Mouse (Mus musculus): Measurements from ENCODE around the gene Cdk6. TPM values are rescaled to one million over a fixed set of nuclear protein-coding genes. Genes with fewer than 3 reads are reported as not detected.
"Not testable (repeated sequence)": the region's sequence is repeated elsewhere in the genome, so short reads cannot be mapped to it uniquely, and the experiment has no call there.

Gene Cdk6
- polyA plus RNA-seq, 1 experiment from 2014 or later = 21.8 TPM

DNA sequence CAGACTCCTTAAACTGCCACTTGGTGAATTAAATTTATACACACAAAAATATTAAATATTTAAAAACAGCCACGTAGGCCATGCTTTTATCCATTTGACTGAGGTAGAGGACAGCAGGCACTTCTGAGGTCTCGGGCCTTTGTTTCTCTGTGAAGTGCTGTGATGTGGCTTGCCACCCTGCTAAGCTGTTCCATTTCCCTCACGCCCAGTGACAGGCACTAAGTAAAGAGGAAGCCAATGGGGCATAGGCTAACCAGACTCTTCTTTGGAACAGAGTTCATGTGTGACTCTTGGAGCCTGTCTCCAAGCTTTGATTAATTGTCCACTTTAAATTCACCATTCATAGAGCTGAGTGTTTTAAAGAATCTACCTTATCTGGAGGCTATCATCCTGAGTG, 79.5 kb downstream of the Cdk6 start:
- in situ Hi-C loops (cut with MboI; ENCODE audit: low pct_unique_long_range_greater_than_20kb) = no loop called here
- no peaks in the 10 kb centered on the region for H3K27me3 ChIP-seq
- ChIA-PET POLR2A (no interaction called here), CTCF (no interaction called here)
- no peak for ATAC-seq
- DNase-seq (ENCODE audit: low read depth, low spot score) = no peak
- no peak for TF ChIP-seq CTCF (IDR thresholded peaks at IDR 0.05)

DNA sequence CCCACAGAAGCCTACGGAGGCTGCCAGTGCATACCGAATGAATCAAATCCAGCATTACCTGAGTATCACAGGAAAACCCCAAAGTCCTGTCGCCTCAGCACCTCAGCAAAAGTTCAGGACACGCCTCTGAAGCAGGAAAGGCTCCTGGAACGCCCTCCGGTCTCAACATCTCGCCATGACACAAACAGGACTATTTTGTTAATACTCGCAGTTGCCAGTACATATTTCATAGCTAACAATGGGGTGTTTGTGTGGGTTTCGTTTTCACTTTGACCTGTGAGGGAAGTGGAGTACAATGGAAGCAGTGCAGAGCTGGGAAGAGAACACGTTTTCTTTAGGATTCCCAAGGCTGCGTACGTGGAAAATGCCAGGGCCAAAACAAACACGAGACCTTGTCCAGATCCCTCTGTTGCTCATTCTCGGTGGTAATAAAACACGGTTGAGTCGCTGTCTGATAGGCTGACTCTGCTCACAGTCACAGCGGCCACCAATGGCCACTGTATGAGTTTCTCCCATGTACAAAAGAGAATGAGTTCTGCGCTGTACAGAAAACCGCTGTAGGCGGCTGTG, 91.9 kb downstream of the Cdk6 start:
- in situ Hi-C loops (cut with MboI; ENCODE audit: low pct_unique_long_range_greater_than_20kb); POLR2A ChIA-PET; ATAC-seq; H3K27me3 ChIP-seq; CTCF ChIA-PET: not testable (repeated sequence)
- peak; percentile 24 for DNase-seq (ENCODE audit: low read depth, low spot score)

DNA sequence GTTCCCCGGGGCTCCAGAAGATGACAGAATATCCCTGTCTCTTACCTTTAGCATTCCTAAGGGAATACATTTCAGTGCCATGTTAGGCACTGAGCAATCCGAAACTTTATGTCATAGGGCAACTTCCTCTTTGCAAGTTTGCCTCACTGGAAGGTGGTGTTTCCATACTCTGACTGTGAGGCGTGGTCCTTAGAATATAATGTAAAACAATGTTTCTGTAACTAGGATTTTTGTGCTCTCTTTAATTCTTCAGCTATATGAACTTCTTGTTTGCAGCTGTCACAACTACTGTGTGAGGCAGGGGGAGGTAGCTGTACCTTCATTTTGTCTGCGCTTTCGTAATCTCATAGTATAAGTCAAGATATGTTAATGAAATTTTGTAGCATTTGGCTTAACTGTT, 92.8 kb downstream of the Cdk6 start:
- H3K27me3 ChIP-seq; DNase-seq (ENCODE audit: low read depth, low spot score); ATAC-seq; CTCF ChIA-PET; in situ Hi-C loops (cut with MboI; ENCODE audit: low pct_unique_long_range_greater_than_20kb); POLR2A ChIA-PET: not testable (repeated sequence)

DNA sequence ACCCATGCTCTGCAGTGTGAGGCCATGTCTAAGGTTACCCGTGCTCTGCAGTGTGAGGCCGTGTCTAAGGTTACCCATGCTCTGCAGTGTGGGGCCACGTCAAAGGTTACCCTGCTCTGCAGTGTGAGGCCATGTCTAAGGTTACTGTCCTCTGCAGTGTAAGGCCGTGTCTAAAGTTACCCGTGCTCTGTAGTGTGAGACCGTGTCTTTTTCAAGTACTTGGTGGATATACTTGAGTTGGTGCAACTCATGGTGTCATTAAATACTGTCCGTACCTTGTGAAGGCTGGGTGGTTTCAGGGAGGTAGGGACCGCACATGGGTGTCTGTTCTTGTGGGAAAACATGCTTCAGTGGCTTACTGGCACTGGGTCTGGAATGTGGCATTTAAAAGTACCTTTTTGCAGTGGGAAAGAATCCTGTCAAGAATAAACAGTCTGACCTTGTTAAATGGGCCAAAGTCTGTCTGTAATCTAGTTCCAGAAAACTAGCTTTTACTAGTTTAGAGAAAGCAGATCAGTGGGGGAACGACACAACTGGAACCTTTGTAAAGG, 97.2 kb downstream of the Cdk6 start:
- POLR2A ChIA-PET; in situ Hi-C loops (cut with MboI; ENCODE audit: low pct_unique_long_range_greater_than_20kb); CTCF ChIA-PET; H3K27me3 ChIP-seq: not testable (repeated sequence)
- DNase-seq (ENCODE audit: low read depth, low spot score) (peak; percentile 63), ATAC-seq (peak; percentile 83)

DNA sequence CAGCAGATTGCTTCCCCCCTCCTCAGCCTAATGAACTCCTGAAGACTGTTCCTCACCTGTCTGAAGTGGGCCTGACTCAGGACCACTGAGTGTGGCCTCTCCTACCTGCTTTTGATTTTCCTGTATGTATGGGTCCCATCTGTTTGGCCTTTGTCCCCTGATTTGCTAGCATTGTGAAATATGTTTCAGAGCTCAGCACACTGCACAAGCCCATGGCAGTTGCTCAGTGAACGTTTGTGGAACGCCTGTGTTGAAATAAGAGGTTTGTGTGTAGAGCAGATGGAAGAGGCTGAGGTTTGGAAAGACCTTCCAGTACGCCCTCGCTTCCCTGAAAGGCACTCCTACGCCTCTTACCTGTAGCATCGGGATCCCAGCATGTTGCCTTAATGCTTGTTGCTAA, 98.1 kb downstream of the Cdk6 start:
- in situ Hi-C loops (cut with MboI; ENCODE audit: low pct_unique_long_range_greater_than_20kb); POLR2A ChIA-PET; H3K27me3 ChIP-seq; DNase-seq (ENCODE audit: low read depth, low spot score); ATAC-seq; CTCF ChIA-PET: not testable (repeated sequence)

DNA sequence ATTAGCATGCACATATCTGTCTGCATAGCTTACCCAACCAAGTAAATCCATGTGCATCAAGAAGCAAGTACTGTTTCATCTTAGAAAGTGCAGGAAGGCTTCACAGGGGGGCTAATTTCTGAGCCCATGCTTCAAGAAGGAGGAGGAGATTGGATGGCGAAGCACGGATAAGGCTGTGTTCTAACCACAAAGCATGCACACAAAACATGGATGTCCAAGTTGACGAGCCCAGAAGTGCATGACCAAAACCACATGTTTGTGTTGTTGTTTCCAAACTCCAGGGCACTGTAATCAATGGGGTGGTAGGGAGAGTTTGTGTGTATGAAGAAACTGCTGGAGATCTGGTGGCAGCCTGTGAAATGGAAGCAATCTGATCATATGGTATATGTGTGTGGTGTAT, 101.2 kb downstream of the Cdk6 start:
- DNase-seq (ENCODE audit: low read depth, low spot score); POLR2A ChIA-PET; H3K27me3 ChIP-seq; ATAC-seq; CTCF ChIA-PET; in situ Hi-C loops (cut with MboI; ENCODE audit: low pct_unique_long_range_greater_than_20kb): not testable (repeated sequence)

DNA sequence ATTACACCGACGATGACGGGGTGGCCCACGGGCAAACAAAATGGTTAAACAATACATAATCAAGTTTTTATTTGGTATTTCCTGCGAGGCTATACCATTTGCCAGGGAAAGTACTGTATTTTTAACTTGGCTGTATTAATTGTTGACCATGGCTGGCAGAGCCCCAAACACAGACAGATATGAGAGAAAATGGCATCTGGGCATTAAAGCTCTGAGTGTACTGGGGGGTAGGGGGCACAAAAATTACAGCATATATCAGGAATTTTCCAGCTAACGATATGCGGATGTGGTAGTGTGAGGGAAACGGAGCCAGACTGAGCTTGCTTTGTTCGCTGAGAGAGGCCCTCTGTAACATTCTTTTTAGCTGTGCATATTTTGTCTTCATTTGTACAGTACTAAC, 109.9 kb downstream of the Cdk6 start:
- ATAC-seq; H3K27me3 ChIP-seq; DNase-seq (ENCODE audit: low read depth, low spot score); POLR2A ChIA-PET; in situ Hi-C loops (cut with MboI; ENCODE audit: low pct_unique_long_range_greater_than_20kb); CTCF ChIA-PET: not testable (repeated sequence)

DNA sequence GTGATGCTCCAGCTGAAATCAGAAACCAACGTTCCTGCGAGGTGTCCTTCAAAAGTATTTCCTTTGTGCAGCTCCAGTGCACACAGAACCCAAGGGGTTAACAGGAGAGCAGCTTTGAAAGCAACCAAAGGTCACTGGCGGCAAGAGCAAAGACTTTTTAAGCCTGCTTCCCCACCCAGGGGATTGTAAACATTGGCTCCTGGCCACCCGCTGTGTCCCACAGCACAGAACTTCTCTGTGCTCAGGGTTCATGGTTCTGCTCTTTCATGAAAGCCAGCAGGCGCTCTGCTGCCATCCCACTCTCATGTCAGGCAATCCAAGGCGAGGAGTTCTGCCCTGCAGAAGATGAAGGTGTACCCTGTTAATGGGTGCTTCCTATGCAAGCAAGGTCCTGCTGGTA, 112.7 kb downstream of the Cdk6 start:
- in situ Hi-C loops (cut with MboI; ENCODE audit: low pct_unique_long_range_greater_than_20kb); CTCF ChIA-PET; DNase-seq (ENCODE audit: low read depth, low spot score); H3K27me3 ChIP-seq; POLR2A ChIA-PET; ATAC-seq: not testable (repeated sequence)

DNA sequence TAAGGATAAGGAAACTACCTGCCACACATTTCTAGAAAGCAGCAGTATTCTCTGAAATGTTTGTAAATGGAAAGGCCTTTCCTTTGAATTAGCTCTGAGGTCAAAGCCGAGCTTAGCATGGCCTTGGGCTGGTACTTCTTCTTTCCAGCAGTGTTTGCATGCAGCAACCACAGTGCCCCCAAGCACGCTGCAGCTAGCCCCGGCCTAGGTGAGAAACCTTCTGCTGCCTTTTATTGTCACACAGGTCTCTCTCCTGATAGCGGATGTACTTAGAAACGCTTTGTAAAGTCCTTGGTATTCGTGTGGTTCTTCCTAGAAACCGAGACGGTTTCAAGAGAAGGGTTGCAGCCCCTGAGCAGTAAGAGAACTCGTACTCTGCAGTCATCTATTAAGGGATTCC, 119.6 kb downstream of the Cdk6 start:
- no peak for DNase-seq (ENCODE audit: low read depth, low spot score)
- no peaks in the 10 kb centered on the region for H3K27me3 ChIP-seq
- no peak for ATAC-seq
- ChIA-PET CTCF (no interaction called here), POLR2A (no interaction called here)
- in situ Hi-C loops (cut with MboI; ENCODE audit: low pct_unique_long_range_greater_than_20kb) = no loop called here
- TF ChIP-seq CTCF (IDR thresholded peaks at IDR 0.05) = no peak

DNA sequence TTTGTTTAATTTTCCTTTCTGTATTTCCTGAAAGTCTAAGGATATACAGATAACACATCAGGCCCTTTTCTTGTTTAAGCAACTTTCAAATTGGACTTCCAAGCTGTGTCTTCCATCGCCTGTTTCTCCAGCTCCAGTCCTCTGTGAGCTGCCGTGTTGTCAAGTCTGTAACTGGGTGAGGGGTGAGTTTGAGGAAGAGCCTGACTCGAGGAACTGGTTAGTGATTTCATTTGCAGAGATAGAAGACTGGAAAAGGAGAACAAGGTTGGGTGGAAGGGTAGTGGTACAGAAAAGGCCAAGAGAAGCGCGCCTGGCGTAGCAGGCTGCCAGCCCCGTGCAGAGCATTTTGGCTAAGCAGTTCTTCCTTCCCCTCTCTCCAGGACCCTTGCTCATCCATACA, 120.1 kb downstream of the Cdk6 start:
- TF ChIP-seq CTCF (IDR thresholded peaks at IDR 0.05) = no peak
- ChIA-PET POLR2A (no interaction called here), CTCF (no interaction called here)
- in situ Hi-C loops (cut with MboI; ENCODE audit: low pct_unique_long_range_greater_than_20kb) = no loop called here
- no peaks in the 10 kb centered on the region for H3K27me3 ChIP-seq
- ATAC-seq = no peak
- no peak for DNase-seq (ENCODE audit: low read depth, low spot score)

DNA sequence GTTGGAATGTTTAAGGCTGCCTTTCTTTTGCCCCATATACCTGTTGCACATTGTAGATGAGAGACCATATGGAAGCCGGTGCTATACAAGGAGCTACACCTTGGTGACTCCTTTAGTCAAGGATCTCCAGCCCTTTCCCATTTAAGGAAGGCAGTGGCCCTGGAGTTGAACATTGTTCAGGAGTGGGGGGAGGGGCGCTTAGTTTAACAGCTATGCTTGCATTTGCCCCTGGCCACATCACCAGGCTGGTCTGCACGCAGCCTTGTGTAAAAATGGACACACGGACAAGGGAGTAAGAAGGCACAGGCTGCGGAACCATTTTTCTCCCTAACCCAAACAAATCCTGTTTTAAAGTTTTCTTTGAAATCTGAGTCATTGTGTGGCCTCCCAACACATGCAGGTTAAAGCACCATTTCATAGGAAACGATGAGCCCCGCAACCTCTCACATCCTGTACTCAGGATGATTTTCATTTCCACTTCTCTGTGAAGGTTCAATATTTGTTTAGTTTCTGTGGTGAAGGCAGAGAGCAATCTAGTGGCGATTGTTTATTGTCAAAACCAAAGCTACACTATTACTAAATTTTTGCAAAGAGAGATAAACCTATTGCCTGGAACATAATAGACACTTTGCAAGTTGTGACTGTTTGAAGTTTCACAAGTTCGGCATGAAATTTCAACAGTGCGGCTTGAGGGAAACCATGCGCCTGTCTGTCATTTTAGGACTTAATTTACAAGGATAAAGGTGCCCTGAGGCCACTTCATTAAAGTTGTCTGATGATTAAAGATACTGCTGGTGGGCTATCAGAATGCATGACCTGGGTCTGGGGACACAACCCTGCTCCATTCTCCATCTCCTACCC, 121.8 kb downstream of the Cdk6 start:
- in situ Hi-C loops (cut with MboI; ENCODE audit: low pct_unique_long_range_greater_than_20kb) = no loop called here
- ChIA-PET CTCF (no interaction called here), POLR2A (no interaction called here)
- no peak for TF ChIP-seq CTCF (IDR thresholded peaks at IDR 0.05)
- DNase-seq (ENCODE audit: low read depth, low spot score) (no peak), ATAC-seq (no peak)
- no peaks in the 10 kb centered on the region for H3K27me3 ChIP-seq

DNA sequence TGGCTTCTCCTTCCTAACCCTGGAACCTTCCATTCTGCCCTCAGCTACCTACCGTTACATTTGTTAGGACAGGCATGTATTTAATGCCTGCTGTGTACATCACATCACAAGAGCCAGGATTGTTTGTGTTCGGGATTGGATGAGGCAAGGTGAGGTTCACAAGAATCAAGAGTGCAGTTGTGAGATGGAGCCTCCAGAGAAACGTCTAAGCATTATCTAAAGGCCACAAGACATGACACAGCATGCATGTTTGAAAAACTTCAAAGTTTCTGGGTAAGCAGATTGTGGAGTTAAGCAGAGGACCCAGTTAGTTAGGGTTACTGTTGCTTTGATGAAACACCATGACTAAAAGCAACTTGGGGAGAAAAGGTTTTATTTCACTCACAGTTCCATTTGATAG, 122.5 kb downstream of the Cdk6 start:
- no peak for ATAC-seq
- in situ Hi-C loops (cut with MboI; ENCODE audit: low pct_unique_long_range_greater_than_20kb) = no loop called here
- H3K27me3 ChIP-seq = no peaks in the 10 kb centered on the region
- ChIA-PET CTCF (no interaction called here), POLR2A (no interaction called here)
- TF ChIP-seq CTCF (IDR thresholded peaks at IDR 0.05) = no peak
- DNase-seq (ENCODE audit: low read depth, low spot score) = no peak

Data from Patski (cell line).